Mouse (Mus musculus) liver, adult 2 months (tissue): ENCODE results near the gene Afdn.

Experiments
- CTCF ChIP-seq: fragments of 200-500 bp; IDR thresholded peaks from 2 replicates; pipeline ENCODE4 v1.5.1; 2011; ENCODE audit warnings: low read depth, low read length, control low read depth
- POLR2A ChIP-seq: fragments of 200-500 bp; IDR thresholded peaks from 2 replicates; pipeline ENCODE4 v1.6.1; 2011; ENCODE audit warnings: low read length, control low read depth; ENCODE audit not compliant: insufficient read depth; ENCODE audit errors: extremely low read depth

DNA sequence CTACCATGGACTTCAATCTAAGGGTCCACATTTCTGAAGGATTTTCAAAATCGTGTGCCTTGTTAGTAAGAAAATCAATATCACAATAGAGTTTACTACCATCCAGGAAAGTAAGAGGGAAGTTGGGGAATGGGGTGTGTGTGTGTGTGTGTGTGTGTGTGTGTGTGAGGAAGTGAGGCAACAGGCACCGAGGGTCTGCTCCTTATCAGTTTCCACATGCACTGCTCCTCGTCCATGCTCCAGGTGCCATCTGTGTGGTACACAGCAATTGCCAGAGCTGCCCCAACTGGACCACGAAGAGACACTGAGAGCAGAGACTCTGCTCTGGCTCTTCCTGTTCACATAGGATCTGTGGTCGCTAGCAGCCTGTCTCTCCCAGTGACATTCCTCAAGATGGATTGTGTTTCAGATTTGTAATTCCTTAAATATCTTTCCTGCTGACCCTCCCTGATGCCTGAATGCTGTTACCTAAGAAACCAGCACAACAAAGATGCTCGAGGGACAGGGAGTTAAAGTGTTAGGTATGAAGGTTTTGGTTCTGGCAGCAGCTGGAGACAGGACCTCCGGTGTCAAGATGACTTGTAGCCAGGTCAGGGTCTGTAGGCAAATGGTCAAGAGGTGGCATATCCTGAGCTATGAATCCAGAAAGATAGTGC, 22.1 kb upstream of the Afdn start:
- TF ChIP-seq CTCF (no peak), POLR2A (no peak)
